Mouse (Mus musculus): ENCODE measurements at regions not wholly inside any gene's neighbourhood (a gene's known extent, or its start where the extent isn't known, plus 50 kb on each side); places are given as distances from the start of the nearest gene placed in this dataset.

GRCm38 (mm10) chr9:22995564-22995963, 227.3 kb upstream of the Bmper start:
- no peak for TF ChIP-seq POLR2A (IDR thresholded peaks at IDR 0.05; ENCODE audit: borderline replicate concordance, insufficient read depth, low read length)
- TF ChIP-seq CTCF (IDR thresholded peaks at IDR 0.05; ENCODE audit: borderline replicate concordance, insufficient read depth, low read depth, low read length), result no peak
